Comparison of ENCODE assay signal across 7 mouse cellular contexts in the genomic region with DNA sequence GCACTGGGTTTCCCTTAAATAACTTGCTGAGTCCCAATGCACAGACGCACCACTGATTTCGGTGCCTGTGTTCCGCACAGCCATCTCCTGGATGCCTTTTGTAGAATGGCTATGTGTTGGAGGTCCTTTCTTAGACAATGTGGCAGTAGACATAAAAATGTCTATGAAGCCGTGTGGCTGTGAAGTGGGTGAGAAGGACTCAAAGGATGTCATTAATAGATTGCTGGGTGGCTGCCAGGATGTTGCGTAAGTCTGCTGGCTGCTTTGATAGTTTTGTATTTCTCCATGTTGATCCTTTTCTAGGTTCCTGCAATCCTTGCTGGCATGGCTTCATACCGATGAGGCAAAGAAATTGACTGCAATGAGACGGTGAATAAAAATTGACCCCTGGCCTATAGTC.
DNase-seq lines count a peak whose midpoint lies in the region; ATAC-seq and TF ChIP-seq lines count a peak whose summit lies in the region.

No protein-coding gene starts in this region.

- no peak overlapping the region for H3K4me2 ChIP-seq in liver, postnatal 0 days (ENCODE audit: low read depth, low read length)

- WGBS in liver, postnatal 0 days (ENCODE audit: insufficient replicate concordance), result 66% methylated on average over 7 of the region's 7 CpGs

- TF ChIP-seq CTCF in liver, postnatal 0 days (IDR thresholded peaks at IDR 0.05; ENCODE audit: low read depth), result no peak

- no peak for TF ChIP-seq EP300 in liver, postnatal 0 days (IDR thresholded peaks at IDR 0.05; ENCODE audit: low read depth)

- H3K4me1 ChIP-seq in liver, postnatal 0 days (ENCODE audit: insufficient read depth), result no peaks in the 10 kb centered on the region

- H3K9me3 ChIP-seq in liver, postnatal 0 days (ENCODE audit: low read length), result no peaks in the 10 kb centered on the region

- no peaks in the 10 kb centered on the region for H3K27me3 ChIP-seq in liver, postnatal 0 days (ENCODE audit: insufficient read depth, low read length)

- no peak overlapping the region for H3K9ac ChIP-seq in liver, postnatal 0 days (replicated peaks)

- no peak for ATAC-seq in liver, postnatal 0 days
- 0 out of 2 replicates have a peak, but pooled peaks have one; percentile 27 for ATAC-seq in common myeloid progenitor, adult 5-6 weeks (replicated peaks; ENCODE audit: low read depth, poor library complexity, severe bottlenecking)
- peak; percentile 54 for ATAC-seq in megakaryocyte progenitor cell, adult 5-6 weeks (replicated peaks; ENCODE audit: poor library complexity)
- no peak for ATAC-seq in cerebellum, adult (ENCODE audit: insufficient number of reproducible peaks, low FRiP score, low TSS enrichment)

- H3K4me3 ChIP-seq in liver, postnatal 0 days (ENCODE audit: low read depth, low read length), result no peak overlapping the region

- peak; percentile 45 for DNase-seq in liver, postnatal 0 days
- DNase-seq in liver, result no peak
- DNase-seq in kidney, postnatal 14 days, result peak; percentile 54
- DNase-seq in thymus, postnatal 36 days, result no peak

- no peaks in the 10 kb centered on the region for H3K36me3 ChIP-seq in liver, postnatal 0 days (replicated peaks; ENCODE audit: insufficient read depth, low read length)

- no peak overlapping the region for H3K27ac ChIP-seq in liver, postnatal 0 days (ENCODE audit: low read depth)

Comparison
In these comparisons a context has a peak if more than half of its experiments do, and no peak if none do; other contexts are left out.
1. DNase-seq: peak in liver, postnatal 0 days (single experiment) and kidney, postnatal 14 days (single experiment); none in liver (single experiment) and thymus, postnatal 36 days (0 of 2).
2. ATAC-seq: peak in common myeloid progenitor, adult 5-6 weeks (single experiment) and megakaryocyte progenitor cell, adult 5-6 weeks (single experiment); none in liver, postnatal 0 days (single experiment) and cerebellum, adult (single experiment).